Mouse (Mus musculus) midbrain, embryonic 15.5 days (tissue): ENCODE measurements around the gene Mbtd1. TPM values are rescaled to one million over a fixed set of nuclear protein-coding genes. Genes with fewer than 3 reads are reported as not detected.

ENCODE experiments used
- ATAC-seq: fragments of 200-750 bp; cut with Nextera tagmentation; replicated peaks from 2 replicates; pipeline ENCODE4 v1.8.0; 2017; ENCODE audit warnings: moderate TSS enrichment
- H3K27ac ChIP-seq: fragments of 300-500 bp; sonication (generic); 2 replicates; pipeline ENCODE4 v1.5.1; 2015; ENCODE audit warnings: mild to moderate bottlenecking, inconsistent platforms
- H3K27me3 ChIP-seq: fragments of 300-500 bp; sonication (generic); replicated peaks from 2 replicates; pipeline ENCODE4 v1.6.1; 2015; ENCODE audit warnings: inconsistent platforms
- H3K36me3 ChIP-seq: fragments of 300-500 bp; sonication (generic); replicated peaks from 2 replicates; pipeline ENCODE4 v1.6.1; 2015; ENCODE audit warnings: inconsistent platforms
- H3K4me1 ChIP-seq: fragments of 300-500 bp; sonication (generic); 2 replicates; pipeline ENCODE4 v1.6.1; 2015; ENCODE audit warnings: inconsistent platforms
- H3K4me2 ChIP-seq: fragments of 300-500 bp; sonication (generic); 2 replicates; pipeline ENCODE4 v1.6.1; 2015; ENCODE audit warnings: inconsistent platforms, mild to moderate bottlenecking, moderate library complexity
- H3K4me3 ChIP-seq: fragments of 300-500 bp; sonication (generic); 2 replicates; pipeline ENCODE4 v1.5.1; 2015; ENCODE audit warnings: mild to moderate bottlenecking, inconsistent platforms
- H3K9ac ChIP-seq: fragments of 300-500 bp; sonication (generic); 2 replicates; pipeline ENCODE4 v1.6.1; 2015; ENCODE audit warnings: mild to moderate bottlenecking, inconsistent platforms
- H3K9me3 ChIP-seq: fragments of 300-500 bp; sonication (generic); 2 replicates; pipeline ENCODE4 v1.6.1; 2016; ENCODE audit warnings: inconsistent platforms
- WGBS: fragments of 180-500 bp; shearing (Covaris S2); methylation state at CpG from one replicate; pipeline ENCODE4 v1.1.7; 2015; ENCODE audit warnings: mixed read lengths; 5-methylcytosine and 5-hydroxymethylcytosine counted together
- polyA plus RNA-seq: library from polyadenylated mRNA; unstranded; fragments of >200 nt; fragmentation: Nextera tagmentation; extraction: Ambion mirVana; gene quantifications from 2 replicates; pipeline ENCODE4 v1.2.1, GENCODE M21; 2015

The Mbtd1 gene
- polyA plus RNA-seq, 1 experiment from 2014 or later = 28.3 TPM

- H3K36me3 ChIP-seq = peaks cover 27% of the 10 kb centered on the region
- no peaks in the 10 kb centered on the region for H3K9me3 ChIP-seq
- peak overlapping the region; percentile 68; the same call in 1 of the 2 replicates for H3K27ac ChIP-seq
- peak overlapping the region; percentile 50 for H3K9ac ChIP-seq
- peaks cover 20% of the 10 kb centered on the region for H3K4me1 ChIP-seq
- 49% methylated on average over 13 of the region's 13 CpGs for WGBS
- H3K4me3 ChIP-seq = peak overlapping the region; percentile 52
- H3K4me2 ChIP-seq = peak overlapping the region; percentile 87
- H3K27me3 ChIP-seq = no peaks in the 10 kb centered on the region
- peak; percentile 35 for ATAC-seq
These were observed 69.1 kb downstream of the Mbtd1 start for GRCm38 (mm10) chr11:93954738-93955255.

GRCm38 (mm10) chr11:93955256-93956150 lies 69.9 kb downstream of the Mbtd1 start:
- Histone ChIP-seq H3K4me2 (peak overlapping the region; percentile 87), H3K4me1 (peaks cover 20% of the 10 kb centered on the region), H3K27ac (peak overlapping the region; percentile 68), H3K27me3 (no peaks in the 10 kb centered on the region), H3K36me3 (peaks cover 32% of the 10 kb centered on the region), H3K4me3 (peak overlapping the region; percentile 52), H3K9me3 (no peaks in the 10 kb centered on the region), H3K9ac (peak overlapping the region; percentile 50)
- ATAC-seq = peak; percentile 96
- under 1% methylated on average over 67 of the region's 67 CpGs for WGBS

GRCm38 (mm10) chr11:93956159-93956558 lies 70.5 kb downstream of the Mbtd1 start, which contains the start of gene Nme2:
Gene Nme2, minus strand, starts transcription at chr11:93956259.
- Histone ChIP-seq H3K4me3 (peak within 1 kb of the TSS; percentile 52), H3K9ac (peak within 1 kb of the TSS; percentile 50), H3K9me3 (no peaks in the 10 kb centered on the region), H3K36me3 (peaks cover 31% of the 10 kb centered on the region), H3K4me2 (peak within 1 kb of the TSS; percentile 87), H3K27ac (peak within 1 kb of the TSS; percentile 68), H3K4me1 (peaks cover 20% of the 10 kb centered on the region), H3K27me3 (no peaks in the 10 kb centered on the region)
- WGBS = 4% methylated on average over 6 of the region's 6 CpGs
- peak; percentile 43 for ATAC-seq

- 89% methylated on average over 2 of the region's 2 CpGs for WGBS
- H3K4me3 ChIP-seq = no peak overlapping the region
- H3K36me3 ChIP-seq = peaks cover 39% of the 10 kb centered on the region
- H3K27ac ChIP-seq = no peak overlapping the region
- peaks cover 20% of the 10 kb centered on the region for H3K4me1 ChIP-seq
- ATAC-seq = no peak
- no peaks in the 10 kb centered on the region for H3K27me3 ChIP-seq
- no peak overlapping the region for H3K9ac ChIP-seq
- no peak overlapping the region for H3K4me2 ChIP-seq
- no peaks in the 10 kb centered on the region for H3K9me3 ChIP-seq
These were observed 71.4 kb downstream of the Mbtd1 start for GRCm38 (mm10) chr11:93957031-93957555.

GRCm38 (mm10) chr11:93957746-93958145 lies 72.1 kb downstream of the Mbtd1 start:
- Histone ChIP-seq H3K4me2 (no peak overlapping the region), H3K4me3 (no peak overlapping the region), H3K27me3 (no peaks in the 10 kb centered on the region), H3K4me1 (peaks cover 16% of the 10 kb centered on the region), H3K27ac (no peak overlapping the region), H3K36me3 (peaks cover 45% of the 10 kb centered on the region), H3K9ac (no peak overlapping the region), H3K9me3 (no peaks in the 10 kb centered on the region)
- whole genome bisulfite sequencing = 86% methylated on average over 4 of the region's 4 CpGs
- ATAC-seq = no peak

GRCm38 (mm10) chr11:93961482-93961881 lies 75.8 kb downstream of the Mbtd1 start:
- H3K4me1 ChIP-seq = peaks cover 12% of the 10 kb centered on the region
- H3K27ac ChIP-seq = no peak overlapping the region
- no peak overlapping the region for H3K4me3 ChIP-seq
- H3K36me3 ChIP-seq = peaks cover 67% of the 10 kb centered on the region
- H3K9me3 ChIP-seq = no peaks in the 10 kb centered on the region
- H3K27me3 ChIP-seq = no peaks in the 10 kb centered on the region
- ATAC-seq = no peak
- WGBS = 95% methylated on average over 6 of the region's 6 CpGs
- no peak overlapping the region for H3K4me2 ChIP-seq
- H3K9ac ChIP-seq = no peak overlapping the region

- H3K4me3 ChIP-seq = no peak overlapping the region
- H3K9ac ChIP-seq = no peak overlapping the region
- H3K27ac ChIP-seq = no peak overlapping the region
- H3K36me3 ChIP-seq = peaks cover 66% of the 10 kb centered on the region
- H3K4me1 ChIP-seq = peaks cover 14% of the 10 kb centered on the region
- ATAC-seq = no peak
- WGBS = 71% methylated on average over 4 of the region's 4 CpGs
- no peaks in the 10 kb centered on the region for H3K9me3 ChIP-seq
- H3K4me2 ChIP-seq = no peak overlapping the region
- H3K27me3 ChIP-seq = no peaks in the 10 kb centered on the region
These were observed 77.4 kb downstream of the Mbtd1 start for GRCm38 (mm10) chr11:93963013-93963412.

GRCm38 (mm10) chr11:93965391-93965790 lies 79.7 kb downstream of the Mbtd1 start:
- Histone ChIP-seq H3K9ac (no peak overlapping the region), H3K9me3 (no peaks in the 10 kb centered on the region), H3K4me2 (no peak overlapping the region), H3K36me3 (peaks cover 45% of the 10 kb centered on the region), H3K27me3 (no peaks in the 10 kb centered on the region), H3K4me1 (peaks cover 23% of the 10 kb centered on the region), H3K27ac (no peak overlapping the region), H3K4me3 (no peak overlapping the region)
- 95% methylated on average over 6 of the region's 6 CpGs for WGBS
- ATAC-seq = no peak

- ATAC-seq = peak; percentile 4; the same call in 1 of the 2 replicates
- peak overlapping the region; percentile 61 for H3K4me3 ChIP-seq
These were observed 81.7 kb downstream of the Mbtd1 start for GRCm38 (mm10) chr11:93967381-93967780.

GRCm38 (mm10) chr11:93968005-93968847 lies 82.6 kb downstream of the Mbtd1 start, which contains the start of the genes Gm20390 and Nme1:
Gene Gm20390, minus strand, starts transcription at chr11:93968293.
Gene Nme1, minus strand, starts transcription at chr11:93968521.
- H3K36me3 ChIP-seq = peaks cover 20% of the 10 kb centered on the region
- peak; percentile 96 for ATAC-seq
- WGBS = under 1% methylated on average over 40 of the region's 40 CpGs
- peak within 1 kb of the TSS; percentile 82 for H3K27ac ChIP-seq
- no peaks in the 10 kb centered on the region for H3K27me3 ChIP-seq
- H3K9ac ChIP-seq = peak within 1 kb of the TSS; percentile 62
- H3K4me3 ChIP-seq = peak within 1 kb of the TSS; percentile 61
- peak within 1 kb of the TSS; percentile 69 for H3K4me2 ChIP-seq
- H3K4me1 ChIP-seq = peaks cover 23% of the 10 kb centered on the region
- no peaks in the 10 kb centered on the region for H3K9me3 ChIP-seq

More at GRCm38 (mm10) chr11:93967381-93967780, 81.7 kb downstream of the Mbtd1 start:
- Histone ChIP-seq H3K27me3 (no peaks in the 10 kb centered on the region), H3K4me2 (peak overlapping the region; percentile 69), H3K27ac (peak overlapping the region; percentile 82), H3K36me3 (peaks cover 28% of the 10 kb centered on the region), H3K4me1 (peaks cover 23% of the 10 kb centered on the region), H3K9ac (peak overlapping the region; percentile 62), H3K9me3 (no peaks in the 10 kb centered on the region)
- 4% methylated on average over 11 of the region's 11 CpGs for WGBS

GRCm38 (mm10) chr11:93968848-93969128 lies 83.1 kb downstream of the Mbtd1 start:
- peak overlapping the region; percentile 39 for H3K4me2 ChIP-seq
- H3K36me3 ChIP-seq = peaks cover 15% of the 10 kb centered on the region
- ATAC-seq = peak; percentile 24; the same call in 1 of the 2 replicates
- H3K4me3 ChIP-seq = peak overlapping the region; percentile 61
- peak overlapping the region; percentile 71 for H3K27ac ChIP-seq
- H3K9ac ChIP-seq = peak overlapping the region; percentile 5; the same call in 1 of the 2 replicates
- H3K9me3 ChIP-seq = no peaks in the 10 kb centered on the region
- no peaks in the 10 kb centered on the region for H3K27me3 ChIP-seq
- H3K4me1 ChIP-seq = peaks cover 23% of the 10 kb centered on the region
- 44% methylated on average over 6 of the region's 6 CpGs for WGBS
